Mouse (Mus musculus): ENCODE measurements around the gene Carns1. TPM values are rescaled to one million over a fixed set of nuclear protein-coding genes. Genes with fewer than 3 reads are reported as not detected.
"Not testable (repeated sequence)": the region's sequence is repeated elsewhere in the genome, so short reads cannot be mapped to it uniquely, and the experiment has no call there.

Carns1 gene
- total RNA-seq, 2 experiments from 2014 or later = 6.6 to 8.9 TPM

DNA sequence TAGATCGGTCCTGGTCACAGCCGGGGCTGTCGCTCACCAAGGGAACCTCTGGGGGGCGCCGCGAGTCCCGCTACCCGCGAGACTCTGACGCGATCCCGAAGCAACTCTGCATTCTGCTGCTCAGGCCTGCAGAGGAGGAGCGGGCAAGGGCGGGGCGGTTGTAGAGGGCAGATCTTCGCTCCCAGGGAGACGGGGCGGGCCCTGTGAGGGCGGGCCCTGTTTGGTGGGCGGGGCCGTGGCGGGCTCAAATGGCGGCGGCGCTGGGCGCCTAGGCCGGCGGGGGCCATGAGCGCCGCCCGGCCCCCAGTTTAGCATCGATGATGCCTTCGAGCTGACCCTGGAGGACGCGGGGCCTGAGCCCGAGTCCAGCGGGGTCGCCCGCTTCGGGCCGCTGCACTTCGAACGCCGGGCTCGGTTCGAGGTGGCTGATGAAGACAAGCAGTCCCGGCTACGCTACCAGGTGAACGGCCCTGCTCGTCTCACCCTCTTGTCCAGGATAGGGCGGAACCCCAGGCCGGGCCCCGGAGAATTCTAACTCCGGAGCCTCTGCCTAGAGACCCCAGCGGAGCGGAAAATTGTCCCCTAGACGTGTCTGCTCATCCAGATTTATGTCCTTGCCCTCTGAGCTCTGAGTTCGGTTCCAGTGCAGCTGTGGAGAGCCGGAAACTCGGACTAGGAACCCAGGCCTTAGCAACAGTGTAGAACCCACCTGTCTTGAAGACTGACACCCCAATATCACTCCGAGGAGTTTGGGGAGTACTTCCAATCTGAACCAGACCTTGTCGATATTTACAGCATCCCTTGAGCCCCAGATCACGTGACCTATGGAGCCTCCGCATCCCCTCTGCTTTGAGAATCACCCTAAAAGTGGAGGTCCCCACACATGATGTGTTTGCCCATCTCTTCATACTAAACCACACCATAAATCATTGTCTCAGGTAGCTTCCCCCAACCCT is 49.3 kb downstream of the Carns1 start, which contains the start of gene Aip:
Aip (minus strand) TSS at position 118 of the 956 bp plus-strand sequence.
- H3K4me3 ChIP-seq = peak within 1 kb of the TSS; percentile 98
- peak; percentile 98 to 99 for DNase-seq (ENCODE audit: low spot score in 2 of 2)
- H3K27ac ChIP-seq = peak within 1 kb of the TSS; percentile 94
- peak; percentile 72 for TF ChIP-seq CTCF (conservative IDR thresholded peaks at IDR 0.05)

GRCm38 (mm10) chr19:4125268-4125667 is 50.0 kb downstream of the Carns1 start:
- Histone ChIP-seq H3K4me3 (peak overlapping the region; percentile 34), H3K27ac (peak overlapping the region; percentile 77)
- DNase-seq (ENCODE audit: low spot score in 2 of 2) = not testable (repeated sequence)

GRCm38 (mm10) chr19:4124432-4124831 is 50.8 kb downstream of the Carns1 start:
- DNase-seq (ENCODE audit: low spot score in 2 of 2) = no peak
- no peak for TF ChIP-seq CTCF (conservative IDR thresholded peaks at IDR 0.05)

DNA sequence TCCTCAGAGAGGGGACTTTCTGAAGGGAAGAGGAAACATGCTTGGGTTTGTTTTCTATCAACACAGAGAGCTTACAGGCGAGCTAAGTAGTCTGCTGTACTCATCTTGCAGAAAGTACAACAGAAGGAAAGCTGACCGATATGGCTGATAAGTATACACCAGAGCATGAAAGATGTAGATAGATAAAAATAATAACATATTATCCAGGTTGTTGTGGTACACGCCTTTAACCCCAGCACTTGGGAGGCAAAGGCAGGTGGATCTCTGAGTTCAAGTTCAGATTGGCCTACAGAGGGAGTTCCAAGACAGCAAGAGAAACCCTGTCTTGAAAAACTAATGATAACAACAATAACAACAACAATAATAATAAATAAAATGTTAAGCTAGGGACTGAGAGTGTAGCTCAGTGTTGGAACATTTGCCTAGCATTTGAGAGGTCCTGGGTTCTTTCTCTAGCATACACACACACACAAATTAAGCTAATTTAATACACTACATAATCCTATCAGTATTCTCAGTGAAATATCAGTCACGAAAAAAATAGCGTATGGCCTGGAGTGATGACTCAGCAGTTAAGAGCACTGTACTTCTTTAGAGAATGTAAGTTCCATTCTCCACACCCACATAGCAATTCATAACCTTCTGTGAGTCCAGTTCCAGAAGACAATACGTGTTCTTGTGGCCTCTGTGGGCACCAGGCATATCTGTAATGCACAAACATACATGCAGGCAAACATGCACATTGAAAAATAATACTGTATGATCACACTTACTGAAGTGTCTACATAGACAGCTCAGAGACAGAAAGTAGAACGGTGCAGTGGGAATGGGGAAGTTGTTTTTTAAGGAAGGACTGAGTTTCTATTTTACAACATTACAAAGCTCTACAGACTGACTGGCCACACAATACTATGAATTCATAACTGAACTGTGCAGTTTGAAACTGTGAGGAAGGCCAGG is 52.6 kb downstream of the Carns1 start:
- 0 out of 2 replicates have a peak, but pooled peaks have one; percentile 18 for TF ChIP-seq CTCF (conservative IDR thresholded peaks at IDR 0.05)
- no peak for DNase-seq (ENCODE audit: low spot score in 2 of 2)

More at GRCm38 (mm10) chr19:4124432-4124831, 50.8 kb downstream of the Carns1 start:
- Histone ChIP-seq H3K27ac (peak overlapping the region; percentile 77), H3K4me3 (no peak overlapping the region)

DNA sequence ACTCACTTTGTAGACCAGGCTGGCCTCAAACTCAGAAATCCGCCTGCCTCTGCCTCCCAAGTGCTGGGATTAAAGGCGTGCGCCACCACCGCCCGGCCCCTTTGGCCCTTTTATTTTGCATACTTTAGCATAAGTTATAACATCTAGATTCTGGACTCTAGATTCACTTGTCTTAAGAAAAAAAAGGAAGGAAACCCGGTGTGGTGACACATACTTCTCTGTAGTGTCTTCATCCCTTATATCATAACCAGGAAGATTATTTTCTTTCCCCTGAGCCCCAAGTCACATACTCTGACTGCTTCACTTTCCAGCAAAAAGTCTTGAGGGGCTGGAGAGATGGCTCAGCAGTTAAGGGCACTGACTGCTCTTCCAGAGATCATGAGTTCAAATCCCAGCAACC is 53.4 kb downstream of the Carns1 start:
- peak overlapping the region; percentile 97; the same call in 1 of the 2 replicates for H3K27ac ChIP-seq

More for the DNA sequence above, 52.6 kb downstream of the Carns1 start:
- Histone ChIP-seq H3K27ac (0 out of 2 replicates have a peak overlapping the region, but pooled peaks have one; percentile 18), H3K4me3 (no peak overlapping the region)

GRCm38 (mm10) chr19:4121097-4121805 is 54.0 kb downstream of the Carns1 start:
- peak; percentile 97 to 98 for DNase-seq (ENCODE audit: low spot score in 2 of 2)
- TF ChIP-seq CTCF (conservative IDR thresholded peaks at IDR 0.05) = no peak

More for the DNA sequence above, 53.4 kb downstream of the Carns1 start:
- H3K4me3 ChIP-seq; DNase-seq (ENCODE audit: low spot score in 2 of 2): not testable (repeated sequence)

DNA sequence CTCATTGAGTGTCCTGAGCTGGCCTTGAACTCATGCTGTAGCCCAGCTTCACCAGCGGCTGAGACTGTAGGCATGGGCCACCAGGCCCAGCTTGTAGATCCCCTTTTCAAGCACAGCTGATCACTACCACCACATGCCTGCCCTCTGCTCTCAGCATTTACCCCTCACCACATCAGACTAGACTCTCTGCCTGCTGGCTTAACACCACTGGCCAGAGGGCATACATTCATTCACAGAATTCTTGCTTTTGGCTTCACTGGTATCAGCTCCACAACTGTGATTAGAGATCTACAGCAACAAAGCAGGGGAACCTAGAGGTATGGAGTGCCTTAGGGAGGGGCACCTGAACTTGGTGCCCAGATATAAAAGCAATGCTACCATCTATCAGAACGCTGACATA is 54.8 kb downstream of the Carns1 start:
- H3K4me3 ChIP-seq = peak overlapping the region; percentile 60
- H3K27ac ChIP-seq = peak overlapping the region; percentile 97; the same call in 1 of the 2 replicates
- DNase-seq (ENCODE audit: low spot score in 2 of 2) = no peak
- TF ChIP-seq CTCF (conservative IDR thresholded peaks at IDR 0.05) = no peak

More at GRCm38 (mm10) chr19:4121097-4121805, 54.0 kb downstream of the Carns1 start:
- Histone ChIP-seq H3K27ac (peak overlapping the region; percentile 97; the same call in 1 of the 2 replicates), H3K4me3 (peak overlapping the region; percentile 60)

DNA sequence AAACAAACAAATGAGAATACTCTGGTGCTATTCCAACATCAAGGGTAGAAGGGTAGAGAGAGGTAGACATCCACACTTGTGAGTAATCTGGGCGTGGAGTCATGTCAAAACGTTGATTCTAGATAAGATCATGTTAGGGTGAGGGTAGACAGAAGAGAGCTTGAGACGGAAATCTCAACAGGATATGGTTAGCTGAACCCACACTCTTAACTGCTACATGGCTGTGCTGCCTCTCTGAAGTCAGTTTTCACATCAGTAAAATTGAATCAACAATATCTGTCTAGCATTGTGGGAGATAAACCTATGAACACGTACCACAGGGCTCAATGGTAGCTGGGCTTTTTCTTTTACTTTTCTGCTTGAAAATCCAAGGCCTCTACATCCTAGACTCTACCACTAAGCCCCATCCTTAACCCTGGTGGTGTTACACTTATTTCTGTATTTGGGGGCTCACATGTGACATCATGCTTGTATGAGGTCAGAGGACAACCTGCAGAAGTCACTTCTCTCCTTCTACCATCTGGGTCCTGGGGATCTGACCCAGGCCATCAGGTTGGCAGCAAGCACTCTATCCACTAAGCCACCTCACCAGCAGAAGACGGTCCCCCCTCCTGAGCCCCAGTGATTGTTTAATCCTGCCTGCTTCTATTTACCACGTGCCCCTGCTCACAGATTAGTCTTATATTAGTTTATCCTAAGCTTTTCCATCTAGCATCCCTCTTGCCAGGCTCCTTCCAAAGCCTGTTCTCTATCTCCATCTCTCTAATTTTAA is 55.4 kb downstream of the Carns1 start:
- no peak overlapping the region; the same call in 1 of the 2 replicates for H3K4me3 ChIP-seq
- TF ChIP-seq CTCF (conservative IDR thresholded peaks at IDR 0.05) = no peak
- DNase-seq (ENCODE audit: low spot score in 2 of 2) = no peak
- H3K27ac ChIP-seq = no peak overlapping the region; the same call in 1 of the 2 replicates

DNA sequence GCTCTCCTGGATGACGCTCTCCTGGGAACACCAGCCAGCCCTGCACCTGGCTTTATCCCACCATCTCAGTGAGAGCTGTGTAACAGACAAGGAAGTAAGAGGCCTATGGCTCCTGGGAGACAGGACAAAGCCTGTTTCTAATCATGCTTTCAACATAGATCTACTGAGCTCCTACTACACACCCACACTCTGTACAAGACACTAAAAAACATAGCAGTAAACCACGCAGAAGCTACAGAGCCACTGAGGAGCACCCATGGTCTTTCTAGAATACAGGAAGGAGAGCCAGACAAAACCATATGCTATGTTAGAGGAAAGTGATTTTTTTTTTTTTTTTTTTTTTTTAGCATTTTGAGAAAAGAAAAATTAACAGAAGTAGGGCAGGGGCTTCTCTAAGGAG is 56.9 kb downstream of the Carns1 start:
- DNase-seq (ENCODE audit: low spot score in 2 of 2) = no peak
- TF ChIP-seq CTCF (conservative IDR thresholded peaks at IDR 0.05) = no peak

DNA sequence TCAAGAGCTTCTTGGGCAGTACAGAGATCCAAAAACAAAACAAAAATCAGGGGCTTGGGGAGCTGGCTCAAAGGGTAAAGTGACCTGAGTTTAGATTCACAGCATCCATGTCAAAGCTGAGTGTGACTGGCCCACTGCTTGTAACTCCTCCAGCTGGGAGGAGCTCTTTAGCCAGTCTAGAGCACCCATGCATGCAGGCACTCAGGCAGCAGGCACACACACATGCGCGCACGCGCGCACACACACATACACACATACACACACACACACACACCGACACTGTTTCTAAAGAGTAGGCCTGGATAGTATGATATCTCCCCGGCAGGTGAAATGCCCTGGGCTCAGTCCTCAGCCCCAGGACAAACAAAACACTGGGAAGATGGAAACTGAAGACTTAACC is 58.3 kb downstream of the Carns1 start:
- H3K27ac ChIP-seq = no peak overlapping the region
- no peak overlapping the region for H3K4me3 ChIP-seq
- no peak for DNase-seq (ENCODE audit: low spot score in 2 of 2)
- TF ChIP-seq CTCF (conservative IDR thresholded peaks at IDR 0.05) = no peak

More for the DNA sequence above, 56.9 kb downstream of the Carns1 start:
- H3K4me3 ChIP-seq = no peak overlapping the region
- peak overlapping the region; percentile 61; the same call in 1 of the 2 replicates for H3K27ac ChIP-seq

GRCm38 (mm10) chr19:4115816-4116215 is 59.5 kb downstream of the Carns1 start:
- no peak for TF ChIP-seq CTCF (conservative IDR thresholded peaks at IDR 0.05)

More at GRCm38 (mm10) chr19:4115816-4116215, 59.5 kb downstream of the Carns1 start:
- H3K4me3 ChIP-seq = no peak overlapping the region
- no peak overlapping the region for H3K27ac ChIP-seq
- DNase-seq (ENCODE audit: low spot score in 2 of 2) = no peak

Measured in layer of hippocampus, adult 2 months (tissue).